Mouse (Mus musculus) myocyte (in vitro differentiated cells): ENCODE results near the gene Ssbp3. TPM values are rescaled to one million over a fixed set of nuclear protein-coding genes. Genes with fewer than 3 reads are reported as not detected.

Experiments
- H3K27me3 ChIP-seq: one replicate; pipeline ENCODE4 v1.6.1; 2011; ENCODE audit not compliant: control insufficient read depth, insufficient read depth, insufficient read length
- H3K36me3 ChIP-seq: one replicate; pipeline ENCODE4 v1.6.1; 2011; ENCODE audit not compliant: control insufficient read depth, insufficient read depth
- H3K4me2 ChIP-seq: one replicate; pipeline ENCODE4 v1.6.1; 2011; ENCODE audit warnings: low read depth, control low read depth
- H3K4me3 ChIP-seq: one replicate; pipeline ENCODE4 v1.5.1; 2011; ENCODE audit warnings: mild to moderate bottlenecking, control low read depth, moderate library complexity
- H3K79me2 ChIP-seq: one replicate; pipeline ENCODE4 v1.6.1; 2011; ENCODE audit not compliant: control insufficient read depth, insufficient read depth
- H3ac ChIP-seq: one replicate; pipeline ENCODE4 v1.6.1; 2011; ENCODE audit not compliant: control insufficient read depth, insufficient read length
- CEBPB ChIP-seq: IDR thresholded peaks from 2 replicates; pipeline ENCODE4 v1.6.1; 2011; ENCODE audit warnings: mild to moderate bottlenecking, moderate library complexity; ENCODE audit not compliant: poor library complexity, insufficient read depth, severe bottlenecking
- E2F4 ChIP-seq: IDR thresholded peaks from one replicate; pipeline ENCODE4 v1.6.1; 2011; ENCODE audit warnings: mild to moderate bottlenecking, control low read depth, moderate library complexity; ENCODE audit not compliant: insufficient read depth
- MAX ChIP-seq: IDR thresholded peaks from one replicate; pipeline ENCODE4 v1.6.1; 2011; ENCODE audit warnings: low read depth, mild to moderate bottlenecking, control low read depth
- MYOD1 ChIP-seq, 3 experiments: IDR thresholded peaks; one replicate each; pipeline ENCODE4 v1.6.1; 2011; ENCODE audit warnings: control low read depth in 2 of 3, low read depth in 2 of 3, mild to moderate bottlenecking in 2 of 3, moderate library complexity in 1 of 3; ENCODE audit not compliant: insufficient read length in 2 of 3, control insufficient read depth in 1 of 3
- MYOG ChIP-seq, 3 experiments: IDR thresholded peaks; one replicate each; pipeline ENCODE4 v1.6.1; 2011; ENCODE audit warnings: control low read depth in 2 of 3, low read depth in 2 of 3, mild to moderate bottlenecking in 2 of 3; ENCODE audit not compliant: insufficient read length in 2 of 3, control insufficient read depth in 1 of 3, insufficient read depth in 1 of 3
- POLR2A ChIP-seq: IDR thresholded peaks from one replicate; pipeline ENCODE4 v1.6.1; 2011; ENCODE audit warnings: low read depth, mild to moderate bottlenecking, control low read depth, moderate library complexity; ENCODE audit not compliant: insufficient read length
- POLR2AphosphoS2 ChIP-seq: IDR thresholded peaks from one replicate; pipeline ENCODE4 v1.6.1; 2011; ENCODE audit warnings: low read depth, control low read depth; ENCODE audit not compliant: insufficient read length
- REST ChIP-seq: IDR thresholded peaks from one replicate; pipeline ENCODE4 v1.6.1; 2011; ENCODE audit warnings: mild to moderate bottlenecking, control low read depth, moderate library complexity; ENCODE audit not compliant: insufficient read depth, insufficient read length
- SRF ChIP-seq: IDR thresholded peaks from one replicate; pipeline ENCODE4 v1.6.1; 2011; ENCODE audit warnings: low read depth; ENCODE audit not compliant: control insufficient read depth, insufficient read length
- TCF12 ChIP-seq: IDR thresholded peaks from one replicate; pipeline ENCODE4 v1.6.1; 2011; ENCODE audit warnings: mild to moderate bottlenecking, control low read depth; ENCODE audit not compliant: poor library complexity, insufficient read depth, severe bottlenecking
- TCF3 ChIP-seq: IDR thresholded peaks from one replicate; pipeline ENCODE4 v1.6.1; 2011; ENCODE audit warnings: low read depth, control low read depth; ENCODE audit not compliant: insufficient read length
- USF1 ChIP-seq: IDR thresholded peaks from one replicate; pipeline ENCODE4 v1.6.1; 2011; ENCODE audit warnings: low read depth, mild to moderate bottlenecking, control low read depth, moderate library complexity
- polyA plus RNA-seq: library from polyadenylated mRNA; unstranded; fragments of >200 nt; fragmentation: generic; extraction: Trizol; gene quantifications from one replicate; pipeline ENCODE4 v1.2.1, GENCODE M21; 2012; ENCODE audit warnings: missing spikeins

Gene Ssbp3
- polyA plus RNA-seq: 59.4 TPM

GRCm38 (mm10) chr4:106910201-106911172 is at the start of gene Ssbp3:
Ssbp3 (plus strand) TSS chr4:106910701.
- Histone ChIP-seq H3K27me3 (no peaks in the 10 kb centered on the region), H3K79me2 (peaks cover 21% of the 10 kb centered on the region), H3K4me3 (peak within 1 kb of the TSS; percentile 31), H3ac (peak within 1 kb of the TSS; percentile 96), H3K36me3 (no peaks in the 10 kb centered on the region), H3K4me2 (peak within 1 kb of the TSS; percentile 97)
- no peak for TF ChIP-seq POLR2AphosphoS2
- no peak for TF ChIP-seq TCF12
- TF ChIP-seq MYOD1 (IDR thresholded peaks at IDR 0.05; ENCODE audit: control insufficient read depth in 1 of 3, insufficient read length in 2 of 3, low read depth in 2 of 3): no peak
- TF ChIP-seq E2F4: no peak
- no peak for TF ChIP-seq POLR2A
- TF ChIP-seq TCF3: no peak
- no peak for TF ChIP-seq MAX
- no peak for TF ChIP-seq USF1
- TF ChIP-seq MYOG (IDR thresholded peaks at IDR 0.05; ENCODE audit: control insufficient read depth in 1 of 3, insufficient read depth in 1 of 3, insufficient read length in 2 of 3, low read depth in 2 of 3): no peak
- TF ChIP-seq REST: no peak
- no peak for TF ChIP-seq SRF
- no peak for TF ChIP-seq CEBPB

GRCm38 (mm10) chr4:106861871-106862270 is 48.6 kb upstream of the Ssbp3 start:
- no peak overlapping the region for H3ac ChIP-seq
- no peaks in the 10 kb centered on the region for H3K36me3 ChIP-seq
- no peaks in the 10 kb centered on the region for H3K27me3 ChIP-seq
- no peaks in the 10 kb centered on the region for H3K79me2 ChIP-seq
- no peak for TF ChIP-seq MYOG (IDR thresholded peaks at IDR 0.05; ENCODE audit: control insufficient read depth in 1 of 3, insufficient read depth in 1 of 3, insufficient read length in 2 of 3, low read depth in 2 of 3)
- TF ChIP-seq SRF: no peak
- no peak for TF ChIP-seq CEBPB
- TF ChIP-seq E2F4: no peak
- TF ChIP-seq TCF12: no peak
- no peak for TF ChIP-seq USF1
- H3K4me2 ChIP-seq: no peak overlapping the region
- H3K4me3 ChIP-seq: no peak overlapping the region

- Histone ChIP-seq H3K4me3 (no peak overlapping the region), H3ac (no peak overlapping the region), H3K27me3 (no peaks in the 10 kb centered on the region), H3K79me2 (no peaks in the 10 kb centered on the region), H3K36me3 (no peaks in the 10 kb centered on the region), H3K4me2 (no peak overlapping the region)
- TF ChIP-seq MYOD1 (IDR thresholded peaks at IDR 0.05; ENCODE audit: control insufficient read depth in 1 of 3, insufficient read length in 2 of 3, low read depth in 2 of 3) (no peak), USF1 (no peak)
These were observed 48.2 kb upstream of the Ssbp3 start for GRCm38 (mm10) chr4:106862317-106862716.

- Histone ChIP-seq H3K4me3 (no peak overlapping the region), H3K36me3 (no peaks in the 10 kb centered on the region), H3K27me3 (no peaks in the 10 kb centered on the region), H3K79me2 (no peaks in the 10 kb centered on the region), H3K4me2 (no peak overlapping the region), H3ac (no peak overlapping the region)
- TF ChIP-seq POLR2A: no peak
- TF ChIP-seq E2F4: no peak
These were observed 47.6 kb upstream of the Ssbp3 start for GRCm38 (mm10) chr4:106862767-106863370.

- no peaks in the 10 kb centered on the region for H3K36me3 ChIP-seq
- TF ChIP-seq E2F4: no peak
- TF ChIP-seq REST: no peak
- no peak for TF ChIP-seq MYOG (IDR thresholded peaks at IDR 0.05; ENCODE audit: control insufficient read depth in 1 of 3, insufficient read depth in 1 of 3, insufficient read length in 2 of 3, low read depth in 2 of 3)
- no peak for TF ChIP-seq POLR2AphosphoS2
- H3K79me2 ChIP-seq: no peaks in the 10 kb centered on the region
- no peak overlapping the region for H3K4me2 ChIP-seq
- H3ac ChIP-seq: no peak overlapping the region
- H3K27me3 ChIP-seq: no peaks in the 10 kb centered on the region
- H3K4me3 ChIP-seq: no peak overlapping the region
These were observed 44.9 kb upstream of the Ssbp3 start for GRCm38 (mm10) chr4:106865415-106866110.
